Mouse (Mus musculus): ENCODE results near the gene Kcnmb1. TPM values are rescaled to one million over a fixed set of nuclear protein-coding genes. Genes with fewer than 3 reads are reported as not detected.

The Kcnmb1 gene
- not detected in 2 replicates for total RNA-seq (2015; ENCODE audit: low replicate concordance)
- total RNA-seq (2017; ENCODE audit: low replicate concordance), result not detected in 2 replicates

DNA sequence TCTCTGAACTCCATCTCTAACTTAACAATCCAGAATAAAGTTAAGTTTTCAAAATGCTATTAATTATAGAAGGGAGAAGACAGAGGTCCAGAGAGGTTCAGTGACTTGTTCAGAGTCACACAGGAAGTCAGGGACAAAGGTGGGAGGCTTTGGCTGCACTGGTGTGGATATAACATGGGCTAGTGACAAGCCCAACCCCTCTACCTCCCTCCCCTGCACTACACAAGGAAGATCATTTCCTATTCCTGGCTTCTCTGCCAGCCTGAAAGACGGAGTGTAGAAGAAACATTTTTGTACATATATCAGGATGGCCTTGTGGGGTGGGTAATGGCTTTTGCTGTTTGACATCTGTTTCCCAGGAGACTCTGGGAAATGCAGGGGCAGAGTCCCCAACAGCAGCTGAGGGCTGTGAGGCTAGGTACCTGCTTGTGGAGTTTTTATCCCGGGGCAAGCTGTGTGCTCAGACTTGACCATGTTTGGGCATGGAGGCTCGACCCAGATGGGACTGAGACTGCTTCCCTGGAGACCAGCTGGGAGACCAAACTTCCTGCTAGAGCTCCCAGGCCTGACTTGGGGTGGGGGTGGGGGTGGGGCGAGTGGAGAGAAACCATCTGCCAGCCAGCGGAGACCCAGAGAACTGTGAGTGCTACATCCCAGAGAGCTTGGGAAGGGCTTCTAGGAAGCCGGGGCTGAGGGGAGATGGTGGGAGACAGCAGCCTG, at the start of gene Kcnmb1:
Kcnmb1 (plus strand) TSS at position 326 of the 720 bp plus-strand sequence.
- ATAC-seq (replicated peaks; ENCODE audit: low FRiP score, poor library complexity, severe bottlenecking), result no peak

DNA sequence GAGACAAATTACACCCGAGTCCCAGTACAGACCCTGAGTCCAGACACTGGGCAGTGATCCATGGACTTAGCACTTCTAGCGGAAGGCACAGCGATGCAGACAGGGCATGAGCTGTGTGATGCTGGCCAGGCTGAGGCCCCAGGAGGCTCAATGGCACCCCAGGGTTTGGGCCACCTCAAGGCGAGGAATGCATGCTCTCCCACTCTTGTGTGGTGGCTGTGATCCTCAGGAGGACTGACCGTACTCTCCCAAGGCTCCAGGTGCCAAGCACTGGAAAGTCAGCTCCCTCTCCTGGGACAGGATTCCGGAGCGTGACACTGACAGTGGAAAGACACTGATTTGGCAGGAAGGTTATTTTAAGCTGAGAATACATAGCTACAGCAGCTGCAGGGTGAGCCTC, 49.8 kb upstream of the Kcnmb1 start:
- ATAC-seq (replicated peaks; ENCODE audit: low FRiP score, poor library complexity, severe bottlenecking), result no peak

DNA sequence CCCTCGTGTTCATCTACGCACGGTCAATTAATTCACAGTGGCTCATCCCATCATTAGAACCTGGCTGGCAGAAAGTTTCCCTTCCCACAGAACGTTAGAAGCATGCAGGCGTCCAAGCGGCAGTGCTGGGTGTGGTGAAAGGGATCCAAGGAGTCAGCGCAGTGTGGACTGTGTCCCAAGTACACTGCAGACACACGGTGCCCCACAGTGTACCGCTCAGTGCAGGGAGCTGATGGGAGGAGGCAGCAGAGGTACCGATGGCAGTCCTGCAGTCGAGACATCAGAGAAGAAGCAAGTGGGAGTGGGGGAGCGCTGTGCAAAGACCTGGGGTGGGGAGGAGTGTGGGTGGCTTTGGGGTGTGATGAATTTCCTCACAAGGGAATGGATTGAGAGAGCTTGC, 48.6 kb upstream of the Kcnmb1 start:
- no peak for ATAC-seq (replicated peaks; ENCODE audit: low FRiP score, poor library complexity, severe bottlenecking)

DNA sequence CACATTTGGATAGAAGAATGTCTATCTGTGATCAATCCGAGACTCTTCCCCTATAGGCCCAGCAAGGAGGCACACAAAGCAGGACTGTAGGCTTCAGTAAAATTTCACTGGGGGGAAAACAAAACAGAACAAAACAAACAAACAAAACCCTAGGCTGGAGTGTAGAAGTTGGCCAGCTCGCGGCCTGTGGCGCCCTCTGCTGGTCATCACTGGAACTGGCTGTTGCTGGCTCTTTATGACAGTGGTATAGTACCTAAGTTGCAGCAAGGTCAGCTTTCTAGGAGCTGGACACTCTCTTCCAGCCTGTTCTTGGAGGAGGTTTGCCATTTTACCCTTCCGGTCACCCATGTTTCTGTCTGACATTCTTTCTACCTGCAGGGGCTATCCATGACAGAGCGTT, 45.2 kb upstream of the Kcnmb1 start:
- no peak for ATAC-seq (replicated peaks; ENCODE audit: low FRiP score, poor library complexity, severe bottlenecking)

DNA sequence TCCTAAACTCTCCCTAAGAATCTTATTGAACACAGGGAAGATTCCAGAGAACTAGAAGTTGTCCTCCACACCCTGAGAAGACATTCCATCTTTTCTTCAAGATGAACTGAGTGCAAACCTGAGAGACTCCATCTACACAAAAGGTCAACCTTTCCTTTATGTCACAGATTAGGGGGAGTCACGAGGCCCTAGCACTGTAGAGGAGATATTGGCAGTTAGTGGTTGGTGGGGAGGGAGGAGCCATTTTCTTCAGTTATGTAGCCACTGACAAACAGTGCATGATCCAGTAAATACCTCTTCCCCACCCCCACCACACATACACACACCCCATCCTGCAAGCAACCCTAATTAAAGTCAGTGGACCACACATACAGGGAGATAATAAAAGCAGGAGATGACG, 44.4 kb upstream of the Kcnmb1 start:
- no peak for ATAC-seq (replicated peaks; ENCODE audit: low FRiP score, poor library complexity, severe bottlenecking)

DNA sequence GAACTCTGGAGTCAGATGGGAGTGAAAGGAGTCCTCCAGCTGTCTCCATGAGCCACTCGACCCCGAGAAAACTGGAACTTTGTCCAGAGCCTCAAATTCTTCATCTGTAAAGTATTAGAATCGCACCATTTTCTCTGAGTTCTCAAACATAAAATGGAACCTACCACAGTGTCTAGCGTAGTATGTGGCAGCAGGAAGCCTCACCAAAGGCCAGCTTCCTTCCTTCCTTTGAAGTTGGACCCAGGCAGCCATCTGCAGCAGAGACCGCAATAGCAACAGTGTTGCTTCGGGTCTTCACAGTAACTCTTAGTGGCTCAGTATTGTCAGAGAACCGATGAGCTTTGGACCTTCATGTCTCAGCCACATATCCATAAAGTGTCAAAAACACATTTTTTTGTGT, 43.0 kb upstream of the Kcnmb1 start:
- ATAC-seq (replicated peaks; ENCODE audit: low FRiP score, poor library complexity, severe bottlenecking), result no peak

DNA sequence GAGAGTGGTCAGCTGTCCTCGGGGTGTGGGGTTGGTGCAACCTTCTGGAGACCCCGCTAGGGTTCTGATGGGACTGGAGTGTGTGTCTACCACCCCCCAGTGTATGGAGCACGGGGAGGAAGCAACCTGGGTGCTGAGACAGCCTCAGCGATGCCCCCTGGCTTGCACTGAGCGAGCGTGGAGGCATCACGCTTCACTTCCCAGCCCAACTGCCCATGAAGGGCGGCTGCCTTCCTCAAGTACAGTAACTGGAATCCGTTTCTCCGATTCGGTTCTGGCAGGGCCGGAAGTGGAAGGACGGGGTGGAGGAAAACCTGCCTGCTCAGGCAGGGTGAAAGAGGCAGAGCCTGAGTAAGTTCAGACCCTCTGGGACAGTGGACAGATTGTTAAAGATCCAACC, 41.4 kb upstream of the Kcnmb1 start:
- ATAC-seq (replicated peaks; ENCODE audit: low FRiP score, poor library complexity, severe bottlenecking), result no peak

DNA sequence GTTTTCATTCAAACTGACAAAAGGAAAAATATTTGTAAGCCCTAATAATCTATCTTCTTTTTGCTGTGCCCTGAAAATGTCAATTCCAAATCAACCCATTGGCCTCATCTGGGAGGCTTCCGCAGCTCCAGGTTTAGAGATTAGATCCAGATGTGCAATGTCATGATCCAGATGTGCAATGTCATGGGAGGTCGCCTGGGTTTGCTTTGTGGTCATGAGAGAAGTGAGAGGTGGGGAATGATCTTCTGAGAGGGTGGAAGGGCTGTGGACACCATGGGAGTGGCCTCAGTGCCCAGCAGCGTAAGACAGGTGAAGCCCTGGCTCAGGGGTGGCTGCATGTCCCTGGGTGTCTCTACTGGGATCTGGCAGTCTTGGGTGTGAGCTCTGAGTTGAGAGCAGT, 39.8 kb upstream of the Kcnmb1 start:
- no peak for ATAC-seq (replicated peaks; ENCODE audit: low FRiP score, poor library complexity, severe bottlenecking)

DNA sequence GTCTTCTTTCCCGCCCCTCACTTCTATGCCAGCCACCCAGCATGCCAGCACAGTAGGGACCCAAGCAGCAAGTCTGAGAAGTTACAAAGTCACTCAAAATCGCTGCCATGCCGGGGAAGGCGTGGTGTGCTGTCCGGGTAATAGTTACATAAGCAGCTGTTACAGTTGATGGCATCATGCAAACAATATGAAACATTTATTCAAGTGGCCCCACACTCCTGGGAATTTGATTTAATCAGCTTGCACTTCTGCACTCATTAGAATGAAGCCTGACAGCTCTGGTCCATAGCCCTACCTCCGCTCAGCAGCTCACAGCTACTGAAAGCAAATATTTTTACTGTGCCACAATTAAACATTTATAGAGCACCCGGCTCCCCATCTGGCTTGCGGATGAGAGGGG, 37.0 kb upstream of the Kcnmb1 start:
- ATAC-seq (replicated peaks; ENCODE audit: low FRiP score, poor library complexity, severe bottlenecking), result no peak

DNA sequence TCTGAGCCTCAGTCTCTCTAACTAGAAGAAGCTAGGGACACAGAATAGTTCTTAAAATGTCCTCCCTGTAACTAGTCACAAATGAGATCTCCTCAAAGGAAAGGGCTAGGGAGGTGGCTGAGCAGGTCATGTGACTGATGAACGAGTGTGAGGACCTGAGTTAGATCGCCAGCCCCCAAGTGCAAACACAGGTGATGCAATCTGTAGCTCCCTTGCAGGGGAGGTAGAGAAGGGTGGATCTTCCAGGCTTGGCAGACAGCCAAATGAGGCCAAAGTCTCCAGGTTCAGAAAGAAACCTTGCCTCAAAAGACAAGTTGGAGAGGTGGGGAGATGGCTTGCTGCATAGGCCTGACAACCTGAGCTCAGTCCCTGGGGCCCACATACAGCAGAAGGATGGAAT, 36.3 kb upstream of the Kcnmb1 start:
- no peak for ATAC-seq (replicated peaks; ENCODE audit: low FRiP score, poor library complexity, severe bottlenecking)

DNA sequence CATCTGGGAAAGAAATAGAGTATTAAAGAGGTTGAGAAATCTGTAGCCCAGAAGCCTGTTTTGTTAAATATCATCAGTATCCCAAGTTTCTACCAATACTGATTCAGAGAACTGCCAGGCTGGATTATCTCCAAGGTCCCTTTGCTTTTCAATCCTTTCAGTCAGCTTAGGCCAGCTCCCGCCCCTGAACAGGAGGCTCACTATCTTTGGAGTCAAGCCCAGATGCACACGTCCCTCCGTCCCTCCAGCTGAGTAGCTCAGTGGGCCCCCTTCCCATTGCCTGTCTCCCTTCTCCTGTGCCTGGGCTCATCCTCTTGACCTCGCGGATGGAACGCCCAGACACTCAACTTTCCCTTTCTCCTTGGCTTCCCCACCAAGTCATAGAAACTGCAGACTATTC, 35.5 kb upstream of the Kcnmb1 start:
- ATAC-seq (replicated peaks; ENCODE audit: low FRiP score, poor library complexity, severe bottlenecking), result no peak

DNA sequence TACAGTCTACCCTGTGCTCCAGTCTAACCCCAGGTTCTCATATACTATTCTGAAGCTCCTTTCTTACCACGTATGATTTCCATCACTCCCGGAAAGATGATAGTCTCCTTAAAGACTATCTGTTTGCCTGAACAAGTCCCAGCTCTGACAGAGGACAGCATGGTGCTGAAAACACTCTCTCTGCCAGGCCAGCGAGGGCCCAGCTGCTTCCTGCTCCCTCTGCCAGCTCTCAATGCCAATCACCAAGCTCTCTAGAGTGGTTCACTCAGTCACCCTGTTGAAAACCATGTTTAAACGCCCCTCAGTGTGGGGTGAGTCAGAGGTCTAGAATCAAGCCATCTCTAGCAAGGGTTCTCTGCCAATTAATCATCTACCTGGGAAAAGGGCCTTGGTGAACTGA, 35.0 kb upstream of the Kcnmb1 start:
- no peak for ATAC-seq (replicated peaks; ENCODE audit: low FRiP score, poor library complexity, severe bottlenecking)

DNA sequence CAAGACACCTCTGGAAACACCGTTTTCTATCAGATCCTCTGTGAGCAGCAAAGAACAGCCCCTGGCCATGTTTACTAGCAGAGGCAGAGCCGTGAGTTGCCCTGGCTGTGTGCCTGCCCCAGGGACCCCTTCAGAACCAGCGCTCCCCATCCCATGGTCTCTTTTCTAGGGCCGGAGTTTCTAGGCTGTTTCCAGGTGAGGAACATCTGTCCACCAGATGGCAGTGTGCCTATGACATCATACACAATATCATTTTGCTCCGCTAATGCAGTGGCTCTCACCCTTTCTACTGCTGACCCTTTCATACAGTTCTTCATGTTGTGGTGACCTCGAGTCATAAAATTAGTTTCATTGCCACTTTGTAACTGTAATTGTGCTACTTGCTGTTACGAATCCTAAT, 34.2 kb upstream of the Kcnmb1 start:
- no peak for ATAC-seq (replicated peaks; ENCODE audit: low FRiP score, poor library complexity, severe bottlenecking)

DNA sequence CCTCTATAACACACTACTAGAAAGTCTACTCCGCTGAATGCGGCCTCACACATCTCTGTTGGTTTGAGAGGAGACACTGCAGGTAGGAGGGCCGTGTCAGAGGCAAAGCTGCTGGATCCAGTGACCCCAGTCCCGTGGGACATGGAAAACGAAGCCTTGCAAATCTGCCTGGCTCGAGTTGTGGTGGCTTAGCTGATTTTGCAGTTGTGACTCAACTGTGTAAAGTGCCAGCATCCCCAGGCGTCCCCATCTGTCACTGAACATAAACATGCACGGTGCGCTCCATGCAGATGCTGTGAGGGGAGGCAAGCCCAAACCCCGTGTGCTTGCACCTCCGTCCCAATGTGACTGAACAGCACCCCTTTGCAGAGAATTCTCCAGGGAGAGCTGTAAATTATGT, 33.4 kb upstream of the Kcnmb1 start:
- no peak for ATAC-seq (replicated peaks; ENCODE audit: low FRiP score, poor library complexity, severe bottlenecking)

DNA sequence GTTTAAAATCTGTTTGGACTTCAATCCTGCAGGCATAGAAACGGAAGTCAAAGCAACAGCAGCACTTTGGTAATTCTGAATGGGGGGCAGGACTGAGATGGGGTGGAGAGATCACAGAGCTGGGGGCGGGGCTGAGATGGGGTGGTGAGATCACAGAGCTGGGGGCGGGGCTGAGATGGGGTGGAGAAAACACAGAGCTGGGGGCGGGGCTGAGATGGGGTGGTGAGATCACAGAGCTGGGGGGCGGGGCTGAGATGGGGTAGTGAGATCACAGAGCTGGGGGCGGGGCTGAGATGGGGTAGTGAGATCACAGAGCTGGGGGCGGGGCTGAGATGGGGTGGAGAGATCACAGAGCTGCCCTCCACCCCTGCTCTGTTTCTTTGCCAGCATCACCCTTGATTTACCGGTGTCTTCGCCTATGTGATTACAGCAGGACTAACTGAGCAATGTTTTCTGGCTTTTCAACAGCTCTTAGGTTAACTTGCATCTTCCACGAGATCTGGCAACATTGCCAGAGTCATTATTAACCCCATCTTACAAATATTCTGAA, 30.9 kb upstream of the Kcnmb1 start:
- no peak for ATAC-seq (replicated peaks; ENCODE audit: low FRiP score, poor library complexity, severe bottlenecking)

DNA sequence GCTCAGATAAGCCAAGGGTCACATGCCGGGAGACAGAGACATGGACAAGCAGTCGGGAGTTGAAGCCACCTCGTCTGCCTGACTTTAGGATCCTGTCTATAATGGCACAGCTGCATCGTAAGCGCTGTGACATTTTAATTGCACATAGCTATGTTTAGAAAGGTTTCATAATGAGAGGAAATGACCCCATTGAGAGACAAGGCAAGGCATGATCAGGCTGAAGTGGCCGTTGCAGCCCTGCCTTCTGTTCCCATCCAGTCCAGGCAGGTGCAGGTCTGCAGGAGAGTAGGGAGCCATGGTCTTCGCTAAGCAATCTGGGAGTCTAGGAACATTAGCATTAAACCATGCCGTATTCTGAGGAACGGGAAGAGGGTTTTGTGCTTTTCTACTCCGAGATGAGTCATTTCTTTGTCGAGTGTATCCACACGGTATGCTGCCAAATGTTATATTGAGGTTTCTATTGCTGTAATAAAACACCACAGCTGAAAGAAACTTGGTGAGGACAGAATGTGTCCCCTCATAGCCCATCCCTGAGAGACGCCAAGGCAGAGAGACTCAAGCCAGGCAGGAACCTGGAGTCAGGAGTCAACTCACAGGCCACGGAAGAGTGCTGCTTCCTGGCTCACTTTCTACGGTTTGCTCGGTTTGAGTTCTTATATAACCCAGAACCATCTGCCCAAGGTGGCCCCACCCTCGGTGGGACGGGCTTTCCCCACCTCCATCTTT, 30.3 kb upstream of the Kcnmb1 start:
- no peak for ATAC-seq (replicated peaks; ENCODE audit: low FRiP score, poor library complexity, severe bottlenecking)

DNA sequence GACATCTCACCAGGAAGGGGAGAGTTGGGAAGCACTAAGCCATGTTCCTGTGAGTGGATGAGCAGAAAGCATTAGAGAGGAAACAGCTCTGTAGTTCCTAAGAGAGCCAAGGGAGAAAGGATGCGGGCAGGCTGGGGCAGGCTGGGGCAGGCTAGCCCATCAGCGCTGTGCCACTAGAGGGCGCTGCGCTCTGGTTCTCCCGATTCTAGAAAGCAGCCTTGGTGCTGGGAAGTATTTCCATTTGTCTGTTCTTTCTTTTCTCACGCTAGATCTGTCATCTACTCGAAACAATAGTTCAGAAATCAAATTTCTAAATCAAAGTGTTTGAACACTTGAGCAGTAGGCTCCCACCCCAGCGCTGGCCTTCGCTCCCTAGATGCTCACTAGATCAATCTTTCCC, 28.5 kb upstream of the Kcnmb1 start:
- ATAC-seq (replicated peaks; ENCODE audit: low FRiP score, poor library complexity, severe bottlenecking), result no peak

DNA sequence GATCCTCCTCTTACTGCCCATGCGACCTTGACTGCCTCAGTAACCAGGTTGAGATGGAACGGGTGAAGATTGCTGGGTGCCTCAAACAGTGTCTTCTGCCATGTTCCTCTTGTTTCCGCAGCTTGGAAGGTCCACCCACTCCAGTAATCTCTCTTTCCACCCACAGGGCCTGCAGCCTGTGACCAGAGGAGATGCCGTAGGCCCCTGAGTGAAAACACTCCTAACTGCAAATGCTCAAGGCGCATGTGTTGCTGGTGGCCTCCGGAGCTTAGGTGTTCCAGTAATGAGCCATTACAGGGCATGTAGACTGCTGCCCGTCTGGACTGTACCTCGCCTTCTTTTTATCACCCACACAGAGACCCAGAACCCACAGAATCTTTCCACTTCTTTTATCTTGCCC, 25.2 kb upstream of the Kcnmb1 start:
- no peak for ATAC-seq (replicated peaks; ENCODE audit: low FRiP score, poor library complexity, severe bottlenecking)

DNA sequence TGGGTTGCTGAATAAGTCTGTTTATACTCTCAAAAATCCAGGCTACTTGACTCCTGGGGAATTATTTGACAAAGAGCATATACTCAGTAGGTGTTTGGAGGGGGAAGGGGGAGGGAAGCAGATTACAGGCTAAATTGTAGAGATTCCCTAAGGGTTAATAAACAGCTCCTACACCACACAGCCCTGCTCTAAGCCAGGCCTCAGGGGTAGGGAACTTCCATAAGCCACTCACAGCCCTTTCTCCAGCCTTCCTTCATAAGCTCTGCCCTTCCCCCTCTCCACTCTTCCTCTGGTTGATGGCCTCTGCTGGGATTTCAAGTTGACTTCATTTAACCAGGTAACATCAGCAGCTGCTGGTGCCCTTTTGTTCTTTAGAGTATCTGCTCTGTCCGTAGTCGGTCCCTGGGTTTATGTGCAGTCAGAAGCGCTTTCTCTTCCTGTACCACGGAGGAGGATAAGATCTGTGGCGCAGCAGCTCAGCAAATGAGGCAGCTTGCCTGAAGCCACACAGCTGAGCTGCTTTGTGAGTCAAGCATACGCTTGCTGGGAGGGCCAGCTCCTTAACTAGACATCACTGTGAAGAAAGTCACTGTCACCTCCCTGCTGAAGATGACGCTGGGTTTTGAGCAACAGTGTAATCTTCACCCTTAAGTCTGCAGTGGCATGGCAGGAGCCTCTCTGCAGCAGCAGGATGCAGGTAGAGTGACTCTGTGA, 24.1 kb upstream of the Kcnmb1 start:
- no peak for ATAC-seq (replicated peaks; ENCODE audit: low FRiP score, poor library complexity, severe bottlenecking)

DNA sequence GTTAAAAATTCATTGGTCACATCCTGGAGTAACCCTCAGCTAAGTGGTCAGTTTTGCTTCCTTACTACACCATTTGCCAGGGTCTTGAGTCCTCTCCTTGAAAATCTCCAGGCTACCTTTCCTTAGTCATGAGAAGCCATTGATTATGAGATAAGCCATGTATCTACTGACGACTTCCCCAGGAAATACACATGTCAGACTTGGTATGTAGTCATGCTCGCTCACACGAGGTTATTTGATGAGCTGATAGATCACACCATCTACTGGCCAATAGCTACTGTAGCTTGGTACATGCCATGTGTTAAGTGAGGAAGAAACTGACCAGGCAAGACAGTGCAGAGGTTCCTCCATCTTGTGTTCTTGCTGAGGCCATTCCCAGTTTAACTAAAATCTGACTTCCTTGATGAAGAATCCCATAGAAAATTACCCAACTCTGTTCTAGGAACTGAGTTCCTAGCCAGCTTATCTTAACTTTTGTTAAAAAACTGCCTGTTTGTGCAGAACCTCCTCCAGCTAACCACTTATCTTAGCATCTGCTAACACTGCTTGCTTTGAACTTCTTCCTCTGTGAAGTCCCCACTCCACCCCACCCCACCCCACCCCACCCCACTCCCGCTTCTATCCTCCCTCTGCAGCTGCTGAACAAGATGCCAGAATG, 23.2 kb upstream of the Kcnmb1 start:
- no peak for ATAC-seq (replicated peaks; ENCODE audit: low FRiP score, poor library complexity, severe bottlenecking)
